In genomic region chr10:89092350-89093040, GRCm38 (mm10) we compare ENCODE assay signal across 20 mouse cellular contexts.
DNase-seq lines count a peak whose midpoint lies in the region; ATAC-seq and TF ChIP-seq lines count a peak whose summit lies in the region.
"Had no signal": no experiment of that assay in that cellular context is flagged by ENCODE, and none has a peak within 500 bp of the region (broad histone marks: within the 10 kb centered on the region; RNA-seq: fewer than 3 reads in every experiment).

No protein-coding gene starts in this region.

- 49% methylated on average over 9 of the region's 9 CpGs for WGBS in heart, embryonic 10.5 days
- 25% methylated on average over 9 of the region's 9 CpGs for WGBS in liver, embryonic 16.5 days (ENCODE audit: insufficient replicate concordance)

- H3K9ac ChIP-seq in liver, embryonic 16.5 days (ENCODE audit: low read depth, low read length), result no peak overlapping the region
- H3K9ac ChIP-seq: embryonic facial prominence, embryonic 15.5 days had no signal

- peaks cover 6% of the 10 kb centered on the region; the same call in 1 of the 2 replicates for H3K4me1 ChIP-seq in heart, embryonic 10.5 days
- no peaks in the 10 kb centered on the region; the same call in 1 of the 2 replicates for H3K4me1 ChIP-seq in liver, embryonic 16.5 days (ENCODE audit: control insufficient read depth, low read depth, low read length)
- H3K4me1 ChIP-seq: embryonic facial prominence, embryonic 15.5 days; hindbrain, embryonic 10.5 days; limb, embryonic 10.5 days had no signal

- no peak for TF ChIP-seq CTCF in layer of hippocampus, adult 2 months (conservative IDR thresholded peaks at IDR 0.05)

- H3K36me3 ChIP-seq in heart, embryonic 10.5 days, result no peaks in the 10 kb centered on the region
- H3K36me3 ChIP-seq in liver, embryonic 16.5 days (ENCODE audit: control insufficient read depth, insufficient read depth), result no peaks in the 10 kb centered on the region
- H3K36me3 ChIP-seq: embryonic facial prominence, embryonic 15.5 days; hindbrain, embryonic 10.5 days; limb, embryonic 10.5 days had no signal

- peak overlapping the region; percentile 32 for H3K4me2 ChIP-seq in liver, embryonic 16.5 days (ENCODE audit: low read depth, low read length)
- H3K4me2 ChIP-seq: embryonic facial prominence, embryonic 15.5 days had no signal

- peak; percentile 91 for ATAC-seq in liver, embryonic 16.5 days (ENCODE audit: low read depth)
- ATAC-seq: hindbrain, postnatal 0 days; midbrain, embryonic 16.5 days had no signal

- peak; percentile 78 for DNase-seq in heart, embryonic 10.5 days (ENCODE audit: low spot score)
- no peak for DNase-seq in heart, adult 11 months
- DNase-seq in layer of hippocampus, adult 2 months (ENCODE audit: low spot score in 2 of 2), result no peak
- no peak for DNase-seq in layer of hippocampus, adult 9-10 months (ENCODE audit: low spot score)
- peak; percentile 65 for DNase-seq in c-Kit-positive CD71-positive TER-119-positive erythroid progenitor cells, embryonic 14.5 days (ENCODE audit: low spot score)
- no peak for DNase-seq in MN1 (ENCODE audit: low spot score)
- DNase-seq in adrenal gland, postnatal 10 days, result no peak
- DNase-seq: cerebellum, adult 18-20 months; cerebellum, postnatal 36 days; gastrocnemius, postnatal 25 days; kidney, adult 2 months; kidney, postnatal 25 days; layer of hippocampus, adult 9-11 months; lung, adult 18-20 months had no signal

- peak overlapping the region; percentile 49; the same call in 1 of the 2 replicates for H3K27ac ChIP-seq in heart, embryonic 10.5 days
- H3K27ac ChIP-seq in layer of hippocampus, adult 2 months, result peak overlapping the region; percentile 15; the same call in 1 of the 2 replicates
- peak overlapping the region; percentile 66 for H3K27ac ChIP-seq in liver, embryonic 16.5 days (ENCODE audit: low read length)
- H3K27ac ChIP-seq: embryonic facial prominence, embryonic 15.5 days; hindbrain, embryonic 10.5 days; hindbrain, postnatal 0 days; limb, embryonic 10.5 days had no signal

- H3K9me3 ChIP-seq in heart, embryonic 10.5 days, result no peaks in the 10 kb centered on the region
- H3K9me3 ChIP-seq in liver, embryonic 16.5 days (replicated peaks; ENCODE audit: control insufficient read depth, low read length), result no peaks in the 10 kb centered on the region
- H3K9me3 ChIP-seq: embryonic facial prominence, embryonic 15.5 days; hindbrain, embryonic 10.5 days; limb, embryonic 10.5 days had no signal

- no peak overlapping the region for H3K4me3 ChIP-seq in heart, embryonic 10.5 days
- H3K4me3 ChIP-seq in layer of hippocampus, adult 2 months, result no peak overlapping the region
- H3K4me3 ChIP-seq in liver, embryonic 16.5 days (ENCODE audit: low read depth, low read length), result no peak overlapping the region
- H3K4me3 ChIP-seq: embryonic facial prominence, embryonic 15.5 days; hindbrain, embryonic 10.5 days; limb, embryonic 10.5 days had no signal

- H3K27me3 ChIP-seq in heart, embryonic 10.5 days (ENCODE audit: insufficient read depth, poor library complexity, severe bottlenecking), result no peaks in the 10 kb centered on the region
- H3K27me3 ChIP-seq in liver, embryonic 16.5 days (ENCODE audit: control insufficient read depth, insufficient read depth, low read depth, low read length), result no peaks in the 10 kb centered on the region
- H3K27me3 ChIP-seq: embryonic facial prominence, embryonic 15.5 days had no signal

Comparison
In these comparisons a context has a peak if more than half of its experiments do, and no peak if none do; other contexts are left out.
1. DNase-seq: peak in heart, embryonic 10.5 days (single experiment) and c-Kit-positive CD71-positive TER-119-positive erythroid progenitor cells, embryonic 14.5 days (single experiment); none in heart, adult 11 months (single experiment), layer of hippocampus, adult 2 months (0 of 2), layer of hippocampus, adult 9-10 months (single experiment), MN1 (single experiment) and adrenal gland, postnatal 10 days (single experiment).
2. H3K27ac ChIP-seq: peak in every context shown above with its lines; median percentile 66 in liver, embryonic 16.5 days; 49 in heart, embryonic 10.5 days; 15 in layer of hippocampus, adult 2 months.